Mouse (Mus musculus): ENCODE results near the gene Tram2.

- no peak for TF ChIP-seq CTCF (IDR thresholded peaks at IDR 0.05; ENCODE audit: control insufficient read depth, insufficient read depth, low read length)
- no peak for TF ChIP-seq POLR2A (IDR thresholded peaks at IDR 0.05; ENCODE audit: borderline replicate concordance, control insufficient read depth, low read depth, low read length)
Measured at GRCm38 (mm10) chr1:20969642-20970041, 109.4 kb downstream of the Tram2 start.

Measured in bone marrow, adult 2 months (tissue).